Mouse (Mus musculus) lung, adult 2 months (tissue): ENCODE data around the gene Kif26b.

Source experiments
- CTCF ChIP-seq: fragments of 200-500 bp; IDR thresholded peaks from 2 replicates; pipeline ENCODE4 v1.5.1; 2011; ENCODE audit warnings: mild to moderate bottlenecking, low read length, control low read depth; ENCODE audit not compliant: insufficient read depth
- POLR2A ChIP-seq: fragments of 200-500 bp; IDR thresholded peaks from 2 replicates; pipeline ENCODE4 v1.6.1; 2011; ENCODE audit warnings: low read depth, mild to moderate bottlenecking, control low read depth, low read length, borderline replicate concordance; ENCODE audit errors: extremely low read depth

DNA sequence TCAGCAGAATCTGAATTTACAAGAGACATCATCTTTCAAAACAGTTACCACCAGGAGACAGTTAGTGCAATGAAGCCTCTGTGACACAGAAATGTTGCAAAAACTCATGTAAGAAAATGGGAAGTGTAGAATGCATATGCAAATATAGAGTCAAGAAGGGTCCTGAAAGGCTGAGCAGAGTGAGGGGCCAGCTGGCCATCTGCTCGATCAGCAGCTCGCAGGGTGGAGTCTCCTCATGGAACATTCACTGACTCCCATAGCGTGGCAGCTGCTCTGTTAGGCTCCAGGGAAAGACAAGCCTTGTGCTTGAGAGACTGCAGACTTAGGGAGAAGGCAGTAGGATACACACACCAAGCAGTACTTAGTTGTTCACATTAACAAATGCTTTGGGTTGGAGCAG is 39.8 kb upstream of the Kif26b start:
- TF ChIP-seq CTCF (no peak), POLR2A (no peak)
